Mouse (Mus musculus) megakaryocyte-erythroid progenitor cell, adult 5-6 weeks (primary cell): ENCODE data around the gene Gpbp1. TPM values are rescaled to one million over a fixed set of nuclear protein-coding genes. Genes with fewer than 3 reads are reported as not detected.
A peak's percentile ranks its signal among the peaks of the same experiment; 100 is the strongest.

Experiments used
- ATAC-seq: replicated peaks from 2 replicates; pipeline ENCODE4 v1.8.0; 2016; ENCODE audit warnings: mild to moderate bottlenecking, inconsistent platforms; ENCODE audit not compliant: severe bottlenecking, poor library complexity, low FRiP score, low TSS enrichment
- total RNA-seq, 2 experiments: library from RNA; stranded (forward) in 1 of 2; stranded (reverse) in 1 of 2; fragments of 200-1000, 215-1000 nt in 1 of 2; fragments of >200 nt in 1 of 2; fragmentation: Nextera tagmentation in 1 of 2; gene quantifications; 2 replicates each; pipeline ENCODE4 v1.2.3; 2014 to 2017

Gpbp1 gene
- total RNA-seq (2014; fragmentation: Nextera tagmentation), result 86.5 and 102 TPM in 2 replicates
- 210 and 245 TPM in 2 replicates for total RNA-seq (2017)

GRCm38 (mm10) chr13:111489802-111490723 is at the start of gene Gpbp1:
Gene Gpbp1, minus strand, starts transcription at chr13:111490111.
- peak; percentile 97 for ATAC-seq

DNA sequence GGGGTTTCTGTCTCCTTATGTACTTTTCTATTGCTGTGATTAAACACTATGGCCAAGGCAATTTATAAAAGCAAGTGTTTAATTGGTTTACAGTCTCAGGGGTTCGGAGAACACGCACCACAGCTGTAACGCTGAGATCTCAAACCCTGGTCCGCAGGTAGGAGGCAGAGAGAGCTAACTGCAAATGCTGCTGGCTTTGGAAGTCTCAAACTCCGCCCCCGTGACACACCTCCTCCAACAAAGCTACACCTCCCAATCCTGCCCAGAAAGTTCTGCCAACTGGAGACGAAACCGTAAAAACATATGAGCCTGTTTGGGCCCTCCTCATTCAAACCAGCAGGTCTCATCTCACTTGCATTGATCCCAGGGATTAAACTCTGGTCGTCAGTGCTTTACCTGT is 47.8 kb upstream of the Gpbp1 start:
- ATAC-seq, result no peak

- no peak for ATAC-seq
Observed at GRCm38 (mm10) chr13:111536207-111536887, 46.4 kb upstream of the Gpbp1 start.

GRCm38 (mm10) chr13:111534131-111534530 is 44.2 kb upstream of the Gpbp1 start:
- no peak for ATAC-seq

GRCm38 (mm10) chr13:111532178-111532948 is 42.5 kb upstream of the Gpbp1 start:
- ATAC-seq, result peak; percentile 77

DNA sequence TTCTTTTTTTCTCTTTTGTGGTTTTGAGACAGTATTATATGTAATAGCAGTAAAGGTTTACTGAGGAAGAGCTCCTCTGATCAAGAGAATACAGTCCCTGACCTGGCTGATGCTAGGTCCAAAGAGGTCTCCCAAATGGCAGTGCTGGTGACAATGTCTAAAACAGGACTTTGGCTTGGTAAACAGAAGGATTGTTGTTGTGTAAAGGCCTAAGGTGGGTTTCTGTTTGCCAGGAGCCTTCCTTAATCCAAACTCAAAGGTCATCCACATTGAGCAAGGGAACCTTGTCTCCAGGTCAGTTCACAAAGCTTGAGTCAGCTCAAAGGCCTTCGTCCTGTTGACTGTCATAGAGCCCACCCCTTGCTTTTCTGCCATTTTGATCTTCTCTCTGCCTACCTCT is 41.8 kb upstream of the Gpbp1 start:
- no peak for ATAC-seq

- no peak for ATAC-seq
Observed at GRCm38 (mm10) chr13:111524277-111524676, 34.4 kb upstream of the Gpbp1 start.

- no peak for ATAC-seq
Observed at GRCm38 (mm10) chr13:111522336-111522735, 32.4 kb upstream of the Gpbp1 start.

DNA sequence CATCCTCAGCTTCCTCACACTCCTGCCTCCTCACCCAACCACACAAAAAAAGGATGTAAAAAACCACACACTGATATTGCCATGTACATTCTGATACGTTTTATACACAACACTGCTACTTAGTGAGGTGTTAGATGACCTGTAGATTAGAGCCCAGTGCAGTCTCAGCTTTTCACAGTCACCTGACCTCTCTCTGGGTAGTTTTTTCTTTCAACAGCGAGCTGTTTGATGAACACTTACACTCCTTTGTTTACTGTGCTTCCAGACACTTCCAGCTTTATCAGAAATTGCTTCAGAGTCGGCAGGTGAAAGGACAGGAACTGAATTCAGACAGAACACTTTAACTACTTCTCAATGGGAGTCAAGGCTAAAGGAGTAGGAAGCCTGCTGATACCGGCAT is 30.5 kb upstream of the Gpbp1 start:
- ATAC-seq, result no peak

- no peak for ATAC-seq
Observed at GRCm38 (mm10) chr13:111518332-111518731, 28.4 kb upstream of the Gpbp1 start.

GRCm38 (mm10) chr13:111516385-111517150 is 26.7 kb upstream of the Gpbp1 start:
- no peak for ATAC-seq

DNA sequence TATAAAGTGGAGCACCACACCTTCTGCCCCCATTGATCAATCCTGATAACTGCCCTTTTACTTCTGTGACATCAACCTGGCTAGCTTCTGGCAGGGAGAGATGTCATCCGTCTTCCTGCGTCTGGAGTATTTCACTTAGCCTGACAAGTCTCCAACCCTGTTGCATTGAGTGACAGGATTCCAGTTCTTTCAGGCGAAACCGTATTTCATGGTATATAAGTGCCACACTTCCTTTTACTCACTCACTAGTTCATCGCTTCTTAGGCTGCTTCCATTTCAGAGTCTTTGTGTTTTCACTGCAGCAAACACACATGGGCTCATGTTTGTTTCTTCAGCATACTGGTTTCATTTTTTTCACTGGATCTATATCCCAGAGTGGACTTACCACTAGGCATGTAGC is 19.5 kb upstream of the Gpbp1 start:
- no peak for ATAC-seq

- no peak for ATAC-seq
Observed at GRCm38 (mm10) chr13:111508645-111509044, 18.7 kb upstream of the Gpbp1 start.

DNA sequence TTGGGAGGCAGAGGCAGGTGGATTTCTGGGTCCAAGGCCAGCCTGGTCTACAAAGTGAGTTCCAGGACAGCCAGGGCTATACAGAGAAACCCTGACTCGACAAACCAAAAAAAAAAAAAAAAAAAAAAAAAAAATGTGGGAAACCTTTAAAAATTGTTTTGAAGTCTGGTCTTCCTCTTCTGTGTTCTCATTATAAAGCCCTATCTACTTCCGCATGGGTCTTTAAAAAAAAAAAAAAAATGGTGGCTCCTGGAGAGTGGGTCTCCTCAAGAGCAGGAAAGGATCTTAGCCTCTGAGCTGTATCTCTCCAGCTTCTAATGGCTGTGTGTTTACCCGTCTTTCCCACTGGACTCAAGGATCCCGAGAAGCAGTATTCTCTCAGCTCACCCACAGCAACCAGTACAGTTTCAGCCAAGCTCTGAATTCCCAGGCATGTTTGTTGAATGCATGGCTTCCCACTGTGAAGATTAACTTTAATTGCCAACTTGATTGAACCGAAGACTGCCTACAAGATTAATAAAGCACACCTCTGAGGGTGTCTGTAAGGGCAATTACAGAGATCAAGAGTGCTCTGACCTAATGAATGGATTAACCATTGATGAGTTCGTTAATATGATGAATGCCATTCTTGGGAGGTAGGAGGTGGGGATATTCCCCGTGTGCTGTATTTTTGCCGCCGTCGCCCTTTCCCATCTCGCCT is 4.6 kb upstream of the Gpbp1 start:
- ATAC-seq, result no peak

DNA sequence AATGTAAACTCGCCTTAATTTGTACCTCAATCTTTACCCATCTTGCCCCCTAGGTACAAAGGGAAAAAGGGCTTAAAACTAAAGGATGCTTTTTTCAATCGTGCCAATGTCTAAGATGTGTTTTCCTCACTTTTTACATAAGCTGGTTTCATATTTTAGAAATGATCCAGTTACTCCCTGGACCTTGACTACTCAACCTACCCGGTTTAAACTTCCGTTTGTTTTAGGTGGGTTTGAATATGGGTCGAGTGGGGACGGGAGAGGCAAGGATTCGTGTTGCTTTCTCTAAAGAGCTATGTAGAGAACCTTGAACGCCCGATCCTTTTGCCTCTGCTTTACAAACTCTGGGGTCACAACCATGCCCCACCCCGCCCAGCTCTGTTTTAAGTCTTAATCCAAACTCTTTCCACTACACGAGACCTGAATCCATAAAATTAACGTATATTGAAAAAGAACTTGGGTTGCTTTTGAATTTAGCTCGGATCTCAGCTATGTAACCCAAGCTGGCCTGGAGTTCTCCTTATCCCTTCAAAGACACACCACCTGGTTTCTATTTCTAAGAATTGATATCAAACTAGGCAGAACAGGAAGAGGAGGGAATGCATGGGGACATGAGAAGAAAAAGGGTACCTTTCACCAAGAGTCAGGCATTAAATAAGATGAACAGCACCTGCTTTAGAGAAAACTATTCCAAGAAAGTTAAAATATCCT is 1.3 kb upstream of the Gpbp1 start:
- no peak for ATAC-seq

- peak; percentile 5; the same call in 1 of the 2 replicates for ATAC-seq
Observed at GRCm38 (mm10) chr13:111489502-111489801, 459 bp downstream of the Gpbp1 start.

DNA sequence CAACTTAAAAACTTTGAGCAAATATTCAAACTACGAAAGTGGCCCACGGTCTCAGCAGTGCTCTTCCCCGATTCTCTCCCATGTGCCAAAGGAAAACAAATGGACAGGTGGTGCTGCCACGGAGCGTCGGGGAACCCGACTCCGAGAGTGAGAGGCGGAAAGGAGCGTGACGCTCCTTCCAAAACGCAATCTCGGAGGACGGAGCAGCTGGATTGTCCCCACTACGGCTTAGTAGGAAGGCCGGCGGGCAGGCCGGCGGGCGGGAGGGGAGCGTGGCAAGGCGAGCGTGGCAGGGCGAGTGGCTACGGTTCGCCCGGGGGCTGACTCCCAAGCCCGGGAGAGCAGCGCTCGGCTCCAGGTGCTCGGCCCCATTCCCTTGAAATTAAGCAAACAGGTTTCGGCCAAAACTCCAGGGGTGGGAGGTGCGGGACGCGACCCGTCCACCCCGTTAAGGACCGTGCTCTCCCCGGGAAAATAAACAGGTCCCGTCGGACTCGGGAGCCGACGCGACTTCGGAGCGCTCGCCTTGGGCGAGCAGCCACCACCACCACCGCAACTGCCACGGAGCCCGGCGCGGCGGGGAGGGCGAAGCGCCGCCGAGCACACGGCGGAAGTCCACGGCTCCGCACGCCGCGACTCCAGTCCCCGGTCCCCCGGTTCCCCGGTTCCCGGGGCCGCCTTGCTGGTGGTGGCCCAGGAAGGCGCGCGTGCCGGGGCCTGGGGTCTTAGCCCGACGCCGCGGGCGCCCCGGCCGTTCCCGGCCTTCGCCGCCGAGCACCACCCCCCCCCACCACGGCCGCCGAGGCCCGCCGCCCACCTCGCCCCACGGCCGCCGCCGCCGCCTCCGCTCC is 1.0 kb downstream of the Gpbp1 start:
- ATAC-seq, result 0 out of 2 replicates have a peak, but pooled peaks have one; percentile 6
